Mouse (Mus musculus): ENCODE results near the gene Lce1k. TPM values are rescaled to one million over a fixed set of nuclear protein-coding genes. Genes with fewer than 3 reads are reported as not detected.

Gene Lce1k
- polyA plus RNA-seq (2015; fragmentation: Nextera tagmentation; extraction: Ambion mirVana), result not detected in 2 replicates

GRCm38 (mm10) chr3:92807791-92808190 lies at the start of gene Lce1k:
TSS of gene Lce1k (minus strand) at chr3:92807891.

GRCm38 (mm10) chr3:92851186-92851585 lies 43.5 kb upstream of the Lce1k start, which contains the start of gene Lce1l:
TSS of gene Lce1l (minus strand) at chr3:92851286.

GRCm38 (mm10) chr3:92827108-92827507 lies 19.4 kb upstream of the Lce1k start, which contains the start of gene Kprp:
TSS of gene Kprp (minus strand) at chr3:92827247.

GRCm38 (mm10) chr3:92790414-92790813 lies 17.3 kb downstream of the Lce1k start, which contains the start of gene Lce1j:
TSS of gene Lce1j (minus strand) at chr3:92790514.

GRCm38 (mm10) chr3:92778799-92779198 lies 28.9 kb downstream of the Lce1k start, which contains the start of gene Lce1i:
TSS of gene Lce1i (minus strand) at chr3:92778899.

GRCm38 (mm10) chr3:92764965-92765364 lies 42.7 kb downstream of the Lce1k start, which contains the start of gene Lce1h:
TSS of gene Lce1h (minus strand) at chr3:92765065.

Other genes with a start within 250 kb of the Lce1k start
- gene Ivl, start 234.2 kb downstream of the Lce1k start, polyA plus RNA-seq (2015; fragmentation: Nextera tagmentation; extraction: Ambion mirVana), result 142 and 152 TPM in 2 replicates
- gene Smcp, start 218.9 kb downstream of the Lce1k start, polyA plus RNA-seq (2015; fragmentation: Nextera tagmentation; extraction: Ambion mirVana), result not detected in 2 replicates
- gene 2210017I01Rik, start 200.4 kb downstream of the Lce1k start, polyA plus RNA-seq (2015; fragmentation: Nextera tagmentation; extraction: Ambion mirVana), result 0.31 TPM in 1 of 2 replicates, not detected in the other
- gene Lce6a, start 186.2 kb downstream of the Lce1k start, polyA plus RNA-seq (2015; fragmentation: Nextera tagmentation; extraction: Ambion mirVana), result 2.0 and 3.0 TPM in 2 replicates
- 0.19 TPM in 1 of 2 replicates, not detected in the other for gene Lce1a1, start 159.6 kb downstream of the Lce1k start, polyA plus RNA-seq (2015; fragmentation: Nextera tagmentation; extraction: Ambion mirVana)
- gene Lce1b, start 151.0 kb downstream of the Lce1k start, polyA plus RNA-seq (2015; fragmentation: Nextera tagmentation; extraction: Ambion mirVana), result not detected in 2 replicates
- gene Lce1a2, start 137.6 kb downstream of the Lce1k start, polyA plus RNA-seq (2015; fragmentation: Nextera tagmentation; extraction: Ambion mirVana), result not detected in 2 replicates
- gene Lce1c, start 128.6 kb downstream of the Lce1k start, polyA plus RNA-seq (2015; fragmentation: Nextera tagmentation; extraction: Ambion mirVana), result not detected in 2 replicates
- not detected in 2 replicates for gene Lce1d, start 120.7 kb downstream of the Lce1k start, polyA plus RNA-seq (2015; fragmentation: Nextera tagmentation; extraction: Ambion mirVana)
- gene Lce1e, start 98.8 kb downstream of the Lce1k start, polyA plus RNA-seq (2015; fragmentation: Nextera tagmentation; extraction: Ambion mirVana), result not detected in 2 replicates
- gene Lce1f, start 87.5 kb downstream of the Lce1k start, polyA plus RNA-seq (2015; fragmentation: Nextera tagmentation; extraction: Ambion mirVana), result not detected in 2 replicates
- not detected in 2 replicates for gene Gm38119, start 68.8 kb downstream of the Lce1k start, polyA plus RNA-seq (2015; fragmentation: Nextera tagmentation; extraction: Ambion mirVana)
- gene Lce1g, start 55.6 kb downstream of the Lce1k start, polyA plus RNA-seq (2015; fragmentation: Nextera tagmentation; extraction: Ambion mirVana), result not detected in 2 replicates
- not detected in 2 replicates for gene Lce1h, start 42.8 kb downstream of the Lce1k start, polyA plus RNA-seq (2015; fragmentation: Nextera tagmentation; extraction: Ambion mirVana)
- gene Lce1i, start 29.0 kb downstream of the Lce1k start, polyA plus RNA-seq (2015; fragmentation: Nextera tagmentation; extraction: Ambion mirVana), result not detected in 2 replicates
- not detected in 2 replicates for gene Lce1j, start 17.4 kb downstream of the Lce1k start, polyA plus RNA-seq (2015; fragmentation: Nextera tagmentation; extraction: Ambion mirVana)
- not detected in 2 replicates for gene Kprp, start 19.4 kb upstream of the Lce1k start, polyA plus RNA-seq (2015; fragmentation: Nextera tagmentation; extraction: Ambion mirVana)
- gene Lce1l, start 43.4 kb upstream of the Lce1k start, polyA plus RNA-seq (2015; fragmentation: Nextera tagmentation; extraction: Ambion mirVana), result not detected in 2 replicates
- not detected in 2 replicates for gene 2310050C09Rik, start 62.3 kb upstream of the Lce1k start, polyA plus RNA-seq (2015; fragmentation: Nextera tagmentation; extraction: Ambion mirVana)
- gene Lce3a, start 118.3 kb upstream of the Lce1k start, polyA plus RNA-seq (2015; fragmentation: Nextera tagmentation; extraction: Ambion mirVana), result not detected in 2 replicates
- gene Lce3b, start 125.1 kb upstream of the Lce1k start, polyA plus RNA-seq (2015; fragmentation: Nextera tagmentation; extraction: Ambion mirVana), result not detected in 2 replicates
- gene Lce3c, start 136.6 kb upstream of the Lce1k start, polyA plus RNA-seq (2015; fragmentation: Nextera tagmentation; extraction: Ambion mirVana), result 0.44 TPM in 1 of 2 replicates, not detected in the other
- gene Lce3d, start 149.5 kb upstream of the Lce1k start, polyA plus RNA-seq (2015; fragmentation: Nextera tagmentation; extraction: Ambion mirVana), result not detected in 2 replicates
- not detected in 2 replicates for gene Lce3e, start 159.2 kb upstream of the Lce1k start, polyA plus RNA-seq (2015; fragmentation: Nextera tagmentation; extraction: Ambion mirVana)
- 0.53 TPM in 1 of 2 replicates, not detected in the other for gene Lce3f, start 184.3 kb upstream of the Lce1k start, polyA plus RNA-seq (2015; fragmentation: Nextera tagmentation; extraction: Ambion mirVana)
- 0.23 and 0.30 TPM in 2 replicates for gene Crct1, start 207.8 kb upstream of the Lce1k start, polyA plus RNA-seq (2015; fragmentation: Nextera tagmentation; extraction: Ambion mirVana)
- not detected in 2 replicates for gene Lce1m, start 211.2 kb upstream of the Lce1k start, polyA plus RNA-seq (2015; fragmentation: Nextera tagmentation; extraction: Ambion mirVana)

Data from urinary bladder, postnatal 0 days (tissue).